Mouse (Mus musculus) ES-E14 (cell line): ENCODE data around the gene Spats2l. TPM values are rescaled to one million over a fixed set of nuclear protein-coding genes. Genes with fewer than 3 reads are reported as not detected.

Source experiments
- DNase-seq: peaks from one replicate; pipeline ENCODE4 v3.0.0-alpha.2; 2013; ENCODE audit warnings: low read depth, low spot score
- H3K27ac ChIP-seq: 2 replicates; pipeline ENCODE4 v1.5.1; 2012; ENCODE audit warnings: low read depth, mild to moderate bottlenecking, low read length, moderate library complexity, mixed read lengths; ENCODE audit not compliant: poor library complexity, insufficient read depth, severe bottlenecking
- H3K36me3 ChIP-seq: 2 replicates; pipeline ENCODE4 v1.6.1; 2012; ENCODE audit warnings: mild to moderate bottlenecking, low read length, moderate library complexity, mixed read lengths; ENCODE audit not compliant: control insufficient read depth, poor library complexity, insufficient read depth, severe bottlenecking
- H3K4me1 ChIP-seq, 2 experiments: fragments of 150-350 bp in 1 of 2; sonication (generic) in 1 of 2; 2 replicates each; pipeline ENCODE4 v1.6.1; 2012; ENCODE audit warnings: low read length in 2 of 2, mild to moderate bottlenecking in 1 of 2, mixed read lengths in 1 of 2; ENCODE audit not compliant: control insufficient read depth in 2 of 2, insufficient read depth in 2 of 2, poor library complexity in 1 of 2
- H3K4me3 ChIP-seq, 2 experiments: fragments of 150-350 bp in 1 of 2; sonication (generic) in 1 of 2; 2 replicates each; pipeline ENCODE4 v1.5.1; 2012; ENCODE audit warnings: low read length in 2 of 2, low read depth in 1 of 2, mild to moderate bottlenecking in 1 of 2, mixed read lengths in 1 of 2; ENCODE audit not compliant: insufficient read depth in 1 of 2, poor library complexity in 1 of 2, severe bottlenecking in 1 of 2
- H3K9ac ChIP-seq: 2 replicates; pipeline ENCODE4 v1.6.1; 2012; ENCODE audit warnings: low read depth, mild to moderate bottlenecking, low read length, mixed read lengths; ENCODE audit not compliant: poor library complexity, insufficient read depth, severe bottlenecking
- H3K9me3 ChIP-seq: fragments of 150-350 bp; sonication (generic); 2 replicates; pipeline ENCODE4 v1.6.1; 2012; ENCODE audit warnings: low read depth, mild to moderate bottlenecking, low read length; ENCODE audit not compliant: control insufficient read depth, insufficient read depth
- CHD2 ChIP-seq: IDR thresholded peaks from 2 replicates; pipeline ENCODE4 v1.6.1; 2014; ENCODE audit warnings: mild to moderate bottlenecking, low read depth, low read length, inconsistent platforms
- HCFC1 ChIP-seq: IDR thresholded peaks from 2 replicates; pipeline ENCODE4 v1.6.1; 2012; ENCODE audit warnings: low read length, inconsistent platforms, borderline replicate concordance; ENCODE audit not compliant: insufficient read depth
- MAFK ChIP-seq: IDR thresholded peaks from 2 replicates; pipeline ENCODE4 v1.6.1; 2014; ENCODE audit warnings: mild to moderate bottlenecking, low read depth, low read length, inconsistent platforms; ENCODE audit not compliant: insufficient read depth
- ZC3H11A ChIP-seq: IDR thresholded peaks from 2 replicates; pipeline ENCODE4 v1.6.1; 2012; ENCODE audit warnings: low read depth, mild to moderate bottlenecking, inconsistent platforms, low read length, borderline replicate concordance
- ZNF384 ChIP-seq: IDR thresholded peaks from 2 replicates; pipeline ENCODE4 v1.6.1; 2012; ENCODE audit warnings: low read depth, low read length, inconsistent platforms
- in situ Hi-C, 2 experiments: fragments of 600-800 bp; cut with MboI; formaldehyde crosslinking; loops; one replicate each; pipeline ENCODE4 v1.15.1; 2025; ENCODE audit warnings: low sequenced_read_pairs in 2 of 2, inconsistent platforms in 1 of 2; ENCODE audit not compliant: unreplicated experiment in 2 of 2
- total RNA-seq: library from RNA; depleted of rRNA; stranded (reverse); fragments of 300-350 nt; gene quantifications from 2 replicates; pipeline ENCODE4 v1.2.3, GENCODE M21; 2012

Gene Spats2l
- total RNA-seq, 1 experiment = 2.3 TPM

DNA sequence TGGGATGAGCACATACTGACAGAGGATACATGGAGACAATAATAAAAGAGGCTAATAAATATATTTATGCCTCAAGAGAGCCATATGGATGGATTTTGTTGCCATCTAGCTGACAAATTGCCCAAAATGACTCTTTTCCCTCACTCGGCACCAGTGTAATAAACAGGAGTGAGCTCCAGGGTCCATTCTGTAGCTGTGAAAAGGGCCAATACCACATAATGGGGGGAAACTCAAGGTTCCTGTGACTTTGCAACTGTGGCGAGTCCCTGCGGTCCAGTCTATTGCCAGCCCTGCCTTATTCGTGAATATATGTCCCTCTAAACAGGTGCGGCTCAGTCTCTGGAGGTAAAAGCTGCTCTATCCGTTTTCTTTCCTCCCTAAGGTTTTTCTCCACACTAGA is 137.6 kb downstream of the Spats2l start:
- H3K36me3 ChIP-seq = no peaks in the 10 kb centered on the region
- TF ChIP-seq ZC3H11A (no peak), MAFK (no peak), CHD2 (no peak), HCFC1 (no peak), ZNF384 (no peak)
- in situ Hi-C loops = no loop called here

DNA sequence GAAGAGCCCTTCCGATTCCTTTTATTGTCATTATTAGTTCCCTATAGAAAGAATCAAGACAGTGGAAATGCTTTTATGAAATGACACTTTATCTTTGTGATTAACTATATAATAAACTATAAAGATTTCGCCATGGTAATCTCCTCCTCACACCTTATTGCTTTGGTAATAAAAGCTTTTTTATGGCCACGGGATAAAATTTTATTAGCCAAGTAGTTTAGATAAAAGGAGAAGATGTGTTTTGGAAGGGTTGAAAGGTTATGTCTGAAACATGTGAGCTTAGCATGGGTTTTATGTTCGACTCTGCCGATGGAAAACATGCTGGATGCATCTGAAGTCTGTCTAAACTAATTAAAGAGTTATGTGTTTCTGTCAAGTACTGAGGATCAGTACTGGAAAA is 143.4 kb downstream of the Spats2l start:
- no peaks in the 10 kb centered on the region for H3K4me1 ChIP-seq
- H3K9ac ChIP-seq = no peak overlapping the region
- H3K27ac ChIP-seq = no peak overlapping the region
- DNase-seq = no peak
- TF ChIP-seq MAFK = no peak
- TF ChIP-seq HCFC1 = no peak
- no peak for TF ChIP-seq CHD2
- no peak for TF ChIP-seq ZNF384
- no peak for TF ChIP-seq ZC3H11A
- in situ Hi-C loops = no loop called here
- H3K4me3 ChIP-seq = no peak overlapping the region
- H3K36me3 ChIP-seq = no peaks in the 10 kb centered on the region
- H3K9me3 ChIP-seq = no peaks in the 10 kb centered on the region

More for the DNA sequence above, 137.6 kb downstream of the Spats2l start:
- H3K4me1 ChIP-seq = no peaks in the 10 kb centered on the region
- no peak for DNase-seq
- no peaks in the 10 kb centered on the region for H3K9me3 ChIP-seq
- H3K4me3 ChIP-seq = no peak overlapping the region
- no peak overlapping the region for H3K27ac ChIP-seq
- no peak overlapping the region for H3K9ac ChIP-seq

DNA sequence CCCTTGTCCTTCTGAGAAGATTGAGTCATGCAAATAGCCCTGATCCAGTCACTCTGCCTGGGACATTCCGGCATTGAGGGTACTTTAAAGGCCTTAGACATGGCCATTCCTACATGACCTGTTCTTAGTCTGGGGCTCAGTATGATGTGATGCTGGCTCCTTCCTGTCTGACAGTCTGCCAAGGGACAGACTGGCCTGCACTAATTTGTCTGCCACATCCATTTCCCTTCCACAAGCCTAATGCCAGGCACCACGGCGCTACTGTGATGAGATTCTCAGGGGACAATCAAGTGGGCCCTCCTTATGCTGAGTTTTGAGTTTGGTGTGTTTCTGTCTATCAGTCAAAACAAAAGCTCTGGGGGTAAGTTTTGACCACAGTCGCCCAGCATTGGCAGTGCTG is 144.6 kb downstream of the Spats2l start:
- Histone ChIP-seq H3K4me3 (no peak overlapping the region), H3K27ac (no peak overlapping the region), H3K9me3 (no peaks in the 10 kb centered on the region), H3K36me3 (no peaks in the 10 kb centered on the region), H3K4me1 (no peaks in the 10 kb centered on the region), H3K9ac (no peak overlapping the region)
- TF ChIP-seq ZC3H11A (no peak), CHD2 (no peak), MAFK (no peak), ZNF384 (no peak), HCFC1 (no peak)
- no peak for DNase-seq
- in situ Hi-C loops = no loop called here

DNA sequence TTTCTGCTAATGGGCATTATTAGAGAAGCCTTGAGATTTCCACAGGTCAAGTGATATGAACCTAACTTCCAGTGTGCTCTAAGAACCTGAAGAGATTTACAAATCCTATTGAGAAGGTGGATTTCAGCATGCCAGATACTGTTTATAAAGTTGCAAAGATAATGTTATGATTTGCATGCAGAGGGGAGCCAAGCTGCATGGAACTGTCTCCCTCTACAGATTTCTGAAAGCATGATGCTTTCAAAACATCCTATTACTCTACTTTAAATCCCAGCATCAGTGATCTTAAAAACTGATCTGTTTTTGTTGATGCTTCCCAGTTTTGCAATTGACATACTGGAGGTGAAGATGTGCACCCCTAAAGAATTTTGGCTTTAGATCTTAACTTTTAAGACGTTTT is 160.3 kb downstream of the Spats2l start:
- Histone ChIP-seq H3K27ac (no peak overlapping the region), H3K9me3 (no peaks in the 10 kb centered on the region), H3K9ac (no peak overlapping the region), H3K4me3 (no peak overlapping the region), H3K4me1 (no peaks in the 10 kb centered on the region), H3K36me3 (no peaks in the 10 kb centered on the region)
- in situ Hi-C loops = no loop called here
- DNase-seq = no peak
- no peak for TF ChIP-seq MAFK
- no peak for TF ChIP-seq ZNF384
- no peak for TF ChIP-seq ZC3H11A
- no peak for TF ChIP-seq HCFC1
- no peak for TF ChIP-seq CHD2

DNA sequence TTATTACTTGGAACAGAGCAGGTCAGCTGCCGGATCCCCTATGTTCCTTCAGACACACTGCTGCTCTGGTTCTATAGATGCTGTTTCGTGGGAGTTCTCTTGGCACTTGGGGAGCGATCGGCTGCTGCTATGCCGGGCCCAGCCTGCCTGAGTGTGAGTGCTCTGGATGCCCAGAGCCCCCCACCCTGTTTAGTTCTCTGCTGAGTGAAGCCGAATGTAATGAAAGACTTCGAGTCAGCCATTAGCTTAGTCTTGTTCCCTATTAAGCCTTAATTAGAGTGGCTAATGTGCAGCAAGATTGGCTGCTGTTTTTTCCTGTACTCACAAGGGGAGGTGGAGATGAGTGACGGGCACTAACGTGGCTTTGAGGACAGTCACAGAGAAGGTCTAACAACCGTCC is 166.7 kb downstream of the Spats2l start:
- DNase-seq = no peak
- TF ChIP-seq ZNF384 (no peak), ZC3H11A (no peak), MAFK (no peak), CHD2 (no peak)
- Histone ChIP-seq H3K4me1 (peaks cover 0 to 3% of the 10 kb centered on the region in 2 experiments; a peak in 1 of 4 replicates), H3K9me3 (no peaks in the 10 kb centered on the region), H3K27ac (no peak overlapping the region), H3K36me3 (no peaks in the 10 kb centered on the region), H3K9ac (no peak overlapping the region), H3K4me3 (no peak overlapping the region)
- in situ Hi-C loops = no loop called here
